Mouse (Mus musculus) gastrocnemius, postnatal 25 days (tissue): ENCODE results near the gene Olfr69. TPM values are rescaled to one million over a fixed set of nuclear protein-coding genes. Genes with fewer than 3 reads are reported as not detected.
"Not testable (repeated sequence)": the region's sequence is repeated elsewhere in the genome, so short reads cannot be mapped to it uniquely, and the experiment has no call there.

Experiments used
- DNase-seq: peaks from one replicate; pipeline ENCODE4 v3.0.0; 2022
- long read RNA-seq, 2 experiments: library from polyadenylated mRNA; stranded (forward); transcript quantifications; one replicate each; pipeline ENCODE4 v2.0.0; 2021
- total RNA-seq, 2 experiments: library from RNA; stranded (reverse); gene quantifications; 1 replicate in 1 of 2; 2 replicates in 1 of 2; pipeline ENCODE4 v1.2.3; 2021

Gene Olfr69
- total RNA-seq, result not detected
- long read RNA-seq, experiment 1, result 0 reads
- long read RNA-seq, experiment 2, result 0 reads

DNA sequence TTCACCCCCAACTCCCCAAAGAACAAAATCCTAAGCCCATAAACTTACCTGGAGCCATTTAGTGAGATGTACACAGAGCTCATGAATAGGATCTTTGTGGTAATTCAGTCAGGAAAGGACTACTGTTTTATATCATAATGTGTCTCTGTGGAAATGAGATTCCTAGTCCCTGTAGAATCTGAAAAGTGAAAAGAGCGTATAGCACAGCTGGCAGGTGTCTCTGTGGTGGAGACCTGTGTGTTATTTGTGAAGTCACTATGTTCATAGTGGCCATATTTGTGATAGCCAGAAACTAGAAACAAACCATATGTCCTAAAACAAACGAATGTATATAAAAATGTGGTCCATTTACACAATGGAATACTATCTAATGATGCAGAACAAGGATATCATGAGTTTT lies at the start of gene Olfr69:
Gene Olfr69, minus strand, starts transcription at position 101 of the 400 bp plus-strand sequence.
- DNase-seq, result no peak

DNA sequence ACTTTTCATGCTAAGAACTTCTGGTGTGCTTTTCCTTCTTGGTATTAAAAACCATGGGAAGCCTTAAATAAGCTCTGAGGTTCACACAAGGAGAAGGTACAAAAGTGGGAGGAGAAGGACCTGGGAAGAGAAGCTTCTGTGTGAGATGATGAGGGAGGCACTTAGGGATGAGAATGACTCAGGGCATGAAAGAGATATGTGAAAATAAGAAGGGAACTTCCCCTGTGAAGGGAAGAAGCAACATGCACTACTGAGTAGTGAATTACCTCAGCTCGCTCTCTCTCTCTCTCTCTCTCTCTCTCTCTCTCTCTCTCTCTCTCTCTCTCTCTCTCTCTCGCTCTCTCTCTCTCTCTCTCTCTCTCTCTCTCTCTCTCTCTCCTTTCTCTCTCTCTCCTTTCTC lies 43.7 kb upstream of the Olfr69 start:
- DNase-seq, result not testable (repeated sequence)

DNA sequence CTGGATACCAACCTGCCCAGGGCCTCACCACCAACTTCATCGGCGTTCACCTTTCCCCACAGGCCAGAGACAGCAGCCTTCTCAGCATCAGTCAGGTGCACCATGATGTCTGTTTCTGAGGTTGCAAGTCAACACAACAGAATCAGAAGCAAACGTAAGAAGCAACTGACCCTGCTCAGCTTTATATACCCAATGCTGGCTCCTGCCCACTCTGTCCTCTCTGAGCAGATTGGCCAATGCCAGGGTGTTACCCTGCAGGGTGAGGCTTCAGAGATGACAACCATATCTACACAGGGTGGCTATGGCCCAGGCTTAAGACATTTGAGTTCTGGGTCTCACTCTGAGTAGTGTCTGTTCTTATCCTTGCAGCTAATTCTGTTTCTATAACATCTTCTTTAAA lies 42.4 kb upstream of the Olfr69 start, which contains the start of gene Hbb-bt:
Gene Hbb-bt, minus strand, starts transcription at position 231 of the 400 bp plus-strand sequence.
- DNase-seq, result no peak

- DNase-seq, result not testable (repeated sequence)
These were observed 41.8 kb upstream of the Olfr69 start for GRCm38 (mm10) chr7:103813152-103813551.

DNA sequence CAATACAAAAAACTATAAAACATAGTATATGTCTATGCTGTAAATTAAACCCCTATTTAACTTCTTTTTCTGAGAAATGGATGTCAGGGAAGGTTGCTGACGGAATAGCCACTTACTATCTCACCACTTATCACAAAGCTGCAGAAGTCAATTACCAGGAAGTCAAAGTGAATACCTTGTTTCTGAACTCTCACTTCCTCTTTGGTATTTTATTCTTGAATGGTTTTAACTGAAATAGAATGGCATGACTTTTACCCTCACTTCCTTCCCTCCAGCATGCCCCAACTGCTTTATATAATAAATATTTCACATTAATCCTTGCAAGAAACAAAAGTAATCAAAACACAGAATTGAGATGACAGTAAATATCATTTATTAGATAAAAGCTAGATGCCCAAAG lies 40.8 kb upstream of the Olfr69 start:
- DNase-seq, result no peak

- DNase-seq, result no peak
These were observed 39.9 kb upstream of the Olfr69 start for GRCm38 (mm10) chr7:103811223-103811845.

DNA sequence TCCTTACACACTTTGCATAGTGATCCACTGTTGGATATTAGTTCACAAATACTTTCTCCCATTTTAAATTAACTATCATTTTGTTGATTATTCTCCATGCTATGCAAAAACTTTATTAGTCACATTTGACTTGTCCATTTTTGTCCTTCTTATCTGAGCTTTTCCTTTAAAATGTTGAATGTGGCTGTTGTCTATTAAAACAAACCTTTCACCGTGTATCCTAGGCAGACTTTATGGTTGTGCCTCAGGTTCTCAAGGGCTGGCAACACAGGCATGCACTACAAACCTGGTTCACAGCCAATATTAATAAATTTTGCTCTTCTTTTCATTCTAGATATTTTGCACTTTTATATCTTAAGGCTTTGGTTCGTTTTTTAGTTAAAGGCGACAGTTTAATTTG lies 39.4 kb upstream of the Olfr69 start:
- DNase-seq, result no peak

DNA sequence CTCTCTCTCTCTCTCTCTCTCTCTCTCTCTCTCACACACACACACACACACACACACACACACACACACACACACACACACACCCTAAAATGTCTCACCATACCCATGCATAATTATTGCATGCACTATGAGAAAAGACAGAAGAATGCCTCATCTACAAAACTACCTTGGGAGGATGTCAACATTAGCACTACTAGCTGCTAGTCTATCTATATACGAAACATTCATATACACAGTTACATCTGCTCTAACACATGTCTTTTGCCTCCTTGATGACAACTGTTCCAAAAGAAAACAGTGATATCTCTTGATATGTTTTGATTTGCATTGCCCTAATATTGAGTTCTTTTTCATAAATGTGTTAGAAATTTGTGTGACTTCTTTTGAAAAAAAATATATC lies 38.9 kb upstream of the Olfr69 start:
- DNase-seq, result no peak

DNA sequence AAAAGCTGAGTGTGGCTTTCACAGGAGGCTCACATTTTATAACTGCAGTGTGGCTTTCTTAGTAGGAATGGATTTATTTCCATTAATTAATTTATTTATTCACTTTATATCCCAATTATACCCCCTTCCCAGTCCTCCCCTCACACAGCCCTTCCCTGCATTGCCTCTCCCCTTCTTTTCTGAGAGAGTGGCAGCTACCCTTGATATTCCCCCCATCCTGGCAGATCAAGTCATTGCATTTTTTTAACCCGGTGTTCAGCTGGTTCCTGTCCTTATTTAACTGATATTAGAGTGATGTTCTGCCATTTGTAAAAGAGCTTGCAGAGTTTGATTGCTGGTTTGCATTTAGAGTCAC lies 38.4 kb upstream of the Olfr69 start:
- no peak for DNase-seq

DNA sequence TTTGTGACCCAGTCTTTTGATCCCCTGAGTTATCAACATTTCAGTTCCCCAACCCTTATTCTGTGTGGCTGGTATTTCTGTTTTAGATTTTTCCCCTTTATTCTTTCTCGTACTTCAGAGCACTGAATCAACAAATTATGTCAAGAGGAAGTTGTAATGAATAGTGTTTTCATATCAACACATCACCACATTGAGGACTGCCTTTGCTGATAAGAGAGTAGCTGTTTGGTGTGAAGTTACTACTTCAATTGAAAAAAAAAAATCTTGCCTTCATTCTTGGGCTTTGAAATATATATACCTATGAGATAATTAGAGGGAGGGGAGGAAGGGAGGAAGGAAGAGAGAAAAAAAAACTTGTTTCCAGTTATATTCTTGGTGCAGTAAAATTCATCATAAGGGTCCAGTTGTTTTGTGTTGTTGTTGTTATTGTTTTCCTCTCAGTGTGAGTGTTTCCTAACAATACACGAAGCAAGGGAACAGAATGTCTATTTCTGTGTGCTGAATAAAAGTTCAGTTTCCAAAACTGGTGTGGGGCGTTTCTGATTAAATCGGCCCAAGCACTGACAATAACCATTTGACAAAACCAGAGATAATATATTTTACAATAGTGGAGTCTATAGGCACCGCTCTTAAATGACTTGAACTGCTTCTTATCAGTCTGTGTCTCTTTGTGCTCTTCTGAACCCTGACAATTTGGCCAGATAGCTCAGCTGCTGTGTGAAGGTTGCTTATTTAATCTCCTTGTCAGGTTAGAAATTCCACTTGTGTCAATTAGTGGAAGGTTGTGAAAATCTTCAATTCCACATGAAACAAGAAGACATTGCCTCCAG lies 37.8 kb upstream of the Olfr69 start:
- DNase-seq, result no peak

GRCm38 (mm10) chr7:103808120-103808519 lies 36.7 kb upstream of the Olfr69 start:
- DNase-seq, result not testable (repeated sequence)

DNA sequence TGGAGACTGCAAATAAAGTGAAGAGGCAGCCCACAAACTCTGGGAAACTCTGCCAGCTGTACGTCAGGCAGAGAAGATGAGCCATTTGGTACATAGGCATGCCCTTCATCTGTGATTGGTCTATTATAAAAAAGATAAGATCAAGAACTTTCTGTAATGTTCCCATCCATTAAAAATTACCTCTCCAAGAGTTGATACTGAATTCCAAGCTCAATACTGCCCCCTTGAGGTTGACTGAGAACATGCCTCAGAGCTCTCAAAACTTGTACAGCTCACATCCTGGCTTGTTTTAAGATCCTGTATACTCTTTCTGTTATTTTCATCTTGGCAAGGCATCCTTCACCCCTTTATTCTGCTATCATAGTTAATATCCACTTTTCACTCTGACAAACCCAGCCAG lies 35.5 kb upstream of the Olfr69 start:
- DNase-seq, result no peak

GRCm38 (mm10) chr7:103792669-103793388 lies 21.4 kb upstream of the Olfr69 start:
- DNase-seq, result no peak

DNA sequence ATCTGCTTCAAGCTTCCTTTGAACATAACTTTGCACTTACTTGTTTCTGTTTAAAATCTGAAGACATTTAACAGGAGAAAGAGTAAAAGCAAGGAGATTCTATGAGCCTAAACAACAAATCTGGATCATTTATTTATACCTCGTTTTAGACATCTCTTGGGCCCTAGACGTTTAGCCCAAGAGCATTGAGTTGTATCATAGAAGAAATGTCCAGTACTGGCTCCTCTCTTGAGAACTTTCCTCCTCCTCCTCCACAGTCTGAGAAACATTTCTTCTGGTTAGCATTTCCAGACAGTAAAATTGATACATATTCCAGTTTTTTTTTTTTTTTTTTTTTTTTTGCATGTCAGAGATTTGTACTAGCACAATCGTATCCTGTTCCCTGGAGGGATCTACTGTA lies 20.3 kb upstream of the Olfr69 start, which contains the start of gene Olfr67:
Gene Olfr67, minus strand, starts transcription at position 101 of the 400 bp plus-strand sequence.
- no peak for DNase-seq

DNA sequence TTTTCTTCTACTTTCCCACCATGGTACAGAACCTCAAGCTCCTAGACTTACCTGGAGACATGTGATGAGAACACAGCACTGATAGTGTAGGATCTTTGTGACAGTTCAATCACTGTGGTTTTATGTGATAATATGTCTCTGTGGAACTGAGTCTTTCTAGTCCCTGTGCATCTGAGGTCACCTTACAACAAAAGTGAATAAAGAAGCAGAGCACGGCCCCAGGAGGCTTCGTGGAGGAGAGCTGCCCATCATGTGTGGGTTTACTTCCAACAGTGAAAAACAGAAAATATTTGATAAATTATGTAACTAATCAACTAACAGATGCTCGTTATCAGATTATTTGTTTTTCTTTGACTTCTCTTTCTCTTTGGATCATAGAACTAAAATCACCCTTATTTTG lies 8.2 kb upstream of the Olfr69 start, which contains the start of gene Olfr68:
Gene Olfr68, minus strand, starts transcription at position 101 of the 400 bp plus-strand sequence.
- no peak for DNase-seq

- DNase-seq, result not testable (repeated sequence)
These were observed 6.3 kb upstream of the Olfr69 start for GRCm38 (mm10) chr7:103777652-103778051.

- not testable (repeated sequence) for DNase-seq
These were observed 3.7 kb downstream of the Olfr69 start for GRCm38 (mm10) chr7:103767687-103768086.

DNA sequence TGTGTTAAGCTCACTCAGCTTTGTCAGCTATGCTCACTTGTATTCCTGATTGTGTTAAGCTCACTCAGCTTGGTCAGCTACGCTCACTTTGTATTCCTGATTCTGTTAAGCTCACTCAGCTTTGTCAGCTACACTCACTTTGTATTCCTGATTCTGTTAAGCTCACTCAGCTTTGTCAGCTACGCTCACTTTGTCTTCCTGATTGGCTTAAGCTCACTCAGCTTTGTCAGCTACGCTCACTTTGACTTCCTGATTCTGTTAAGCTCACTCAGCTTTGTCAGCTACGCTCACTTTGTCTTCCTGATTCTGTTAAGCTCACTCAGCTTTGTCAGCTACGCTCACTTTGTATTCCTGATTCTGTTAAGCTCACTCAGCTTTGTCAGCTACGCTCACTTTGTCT lies 9.2 kb downstream of the Olfr69 start:
- DNase-seq, result not testable (repeated sequence)

DNA sequence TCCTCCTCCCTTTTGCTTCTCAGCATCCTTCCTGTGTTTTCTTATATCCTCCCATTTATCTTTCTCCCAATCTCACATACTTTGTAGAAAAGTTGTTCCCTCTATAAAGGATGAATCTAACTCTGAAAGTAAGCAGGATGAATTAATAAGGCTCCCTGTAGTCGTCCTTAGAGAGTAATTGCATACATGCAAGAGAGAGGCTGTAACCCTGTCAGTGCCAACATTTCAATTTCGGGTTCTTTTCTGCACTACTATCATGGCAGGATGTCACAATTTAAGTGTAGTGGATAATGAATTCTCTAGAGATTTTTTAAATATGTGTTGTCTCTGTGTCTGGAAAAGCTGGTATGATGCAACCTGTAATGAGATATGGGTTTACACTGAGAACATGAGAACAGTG lies 14.2 kb downstream of the Olfr69 start, which contains the start of gene Olfr630:
Gene Olfr630, minus strand, starts transcription at position 101 of the 400 bp plus-strand sequence.
- no peak for DNase-seq

DNA sequence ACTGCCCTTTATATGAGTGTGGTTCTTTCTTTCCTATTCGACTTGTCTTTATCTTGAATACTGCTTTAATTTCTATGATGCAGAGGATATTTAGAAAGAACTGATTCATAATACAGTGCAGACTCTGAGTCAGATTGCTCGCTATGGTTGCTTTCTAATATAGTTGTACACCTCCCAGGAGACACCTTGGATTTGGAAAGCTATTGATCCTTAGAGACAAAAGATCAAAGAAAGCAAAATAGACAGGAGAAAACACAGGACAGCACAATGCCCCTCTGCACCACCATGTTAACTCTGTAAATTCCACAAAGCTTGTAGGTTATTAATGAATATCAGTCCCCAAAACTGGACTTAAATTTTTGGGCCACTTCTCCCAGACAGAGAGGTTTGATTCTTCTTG lies 26.6 kb downstream of the Olfr69 start, which contains the start of gene Olfr629:
Gene Olfr629, minus strand, starts transcription at position 101 of the 400 bp plus-strand sequence.
- no peak for DNase-seq

- DNase-seq, result no peak
These were observed 41.3 kb downstream of the Olfr69 start, which contains the start of gene Olfr628 for GRCm38 (mm10) chr7:103730074-103730473. Gene Olfr628 (plus strand): TSS chr7:103730374.

DNA sequence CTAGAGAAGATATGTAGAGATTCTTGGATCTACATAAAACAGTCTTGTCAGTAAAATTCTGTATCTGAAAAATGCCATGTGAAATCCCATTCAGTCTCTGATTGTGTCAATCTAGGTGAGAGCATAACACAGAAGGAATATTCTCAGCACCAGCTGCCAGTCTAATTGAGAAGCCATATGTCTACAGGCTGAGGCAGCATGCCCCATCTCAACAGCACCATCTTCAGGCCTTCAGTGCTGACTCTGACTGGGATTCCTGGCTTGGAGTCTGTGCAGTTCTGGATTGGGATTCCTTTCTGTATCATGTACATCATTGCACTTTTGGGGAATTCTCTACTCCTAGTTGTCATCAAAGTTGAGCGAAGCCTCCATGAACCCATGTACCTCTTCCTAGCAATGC lies 55.0 kb downstream of the Olfr69 start:
- not testable (repeated sequence) for DNase-seq
